In genomic region chr10:70703211-70703610, GRCm38 (mm10) we compare ENCODE assay signal across 27 mouse cellular contexts. TPM values are rescaled to one million over a fixed set of nuclear protein-coding genes. Genes with fewer than 3 reads are reported as not detected.
A peak's percentile ranks its signal among the peaks of the same experiment; 100 is the strongest.
DNase-seq lines count a peak whose midpoint lies in the region; ATAC-seq lines count a peak whose summit lies in the region.
"Had no signal": no experiment of that assay in that cellular context is flagged by ENCODE, and none has a peak within 500 bp of the region (broad histone marks: within the 10 kb centered on the region; RNA-seq: fewer than 3 reads in every experiment).

No protein-coding gene starts in this region.

- 55% methylated on average over 6 of the region's 6 CpGs for WGBS in heart, embryonic 11.5 days (ENCODE audit: insufficient replicate concordance)

- H3K4me2 ChIP-seq in heart, embryonic 11.5 days, result no peak overlapping the region
- H3K4me2 ChIP-seq: embryonic facial prominence, embryonic 13.5 days; embryonic facial prominence, embryonic 15.5 days; forebrain, embryonic 12.5 days had no signal

- H3K9me3 ChIP-seq in heart, embryonic 11.5 days (replicated peaks; ENCODE audit: control insufficient read depth, low read length), result no peaks in the 10 kb centered on the region
- H3K9me3 ChIP-seq: embryonic facial prominence, embryonic 15.5 days; forebrain, embryonic 10.5 days; forebrain, embryonic 12.5 days had no signal

- no peak overlapping the region for H3K9ac ChIP-seq in heart, embryonic 11.5 days (ENCODE audit: low read depth, low read length)
- H3K9ac ChIP-seq: embryonic facial prominence, embryonic 13.5 days; embryonic facial prominence, embryonic 15.5 days; forebrain, embryonic 12.5 days had no signal

- H3K27me3 ChIP-seq in heart, embryonic 11.5 days (ENCODE audit: control insufficient read depth, insufficient read depth, low read length), result no peaks in the 10 kb centered on the region
- H3K27me3 ChIP-seq: CH12.LX; embryonic facial prominence, embryonic 13.5 days; embryonic facial prominence, embryonic 15.5 days; forebrain, embryonic 12.5 days had no signal

- H3K36me3 ChIP-seq in heart, embryonic 11.5 days (ENCODE audit: control insufficient read depth, insufficient read depth, low read length), result no peaks in the 10 kb centered on the region
- H3K36me3 ChIP-seq: embryonic facial prominence, embryonic 13.5 days; embryonic facial prominence, embryonic 15.5 days; forebrain, embryonic 10.5 days; forebrain, embryonic 12.5 days; G1E had no signal

- no peak overlapping the region for H3K4me3 ChIP-seq in heart, embryonic 11.5 days (ENCODE audit: low read depth, low read length)
- H3K4me3 ChIP-seq: embryonic facial prominence, embryonic 13.5 days; embryonic facial prominence, embryonic 15.5 days; erythroblast, embryonic 14.5 days; forebrain, embryonic 10.5 days; forebrain, embryonic 12.5 days had no signal

- peak; percentile 62 for DNase-seq in heart, adult 11 months
- peak; percentile 11 for DNase-seq in 3134 (ENCODE audit: extremely low read depth, insufficient read length, low spot score)
- peak; percentile 50 for DNase-seq in 3T3-L1 (ENCODE audit: low read depth, low spot score)
- peak; percentile 16 for DNase-seq in NIH3T3 (ENCODE audit: low read depth)
- DNase-seq in retina, embryonic 14.5 days (ENCODE audit: low spot score), result no peak
- no peak for DNase-seq in cerebellum, postnatal 36 days
- no peak for DNase-seq in gastrocnemius, postnatal 10 days
- DNase-seq: adrenal gland, adult 2 months; adrenal gland, postnatal 10 days; adrenal gland, postnatal 25 days; B cell, adult 2 months; cerebellum, adult 11 months; cerebellum, adult 18-20 months; cerebellum, adult 8-10 months; cerebellum, adult 9-11 months; cerebellum, postnatal 14 days had no signal

- no peaks in the 10 kb centered on the region for H3K4me1 ChIP-seq in heart, embryonic 11.5 days (ENCODE audit: control insufficient read depth, insufficient read depth, low read length)
- H3K4me1 ChIP-seq: embryonic facial prominence, embryonic 13.5 days; embryonic facial prominence, embryonic 15.5 days; forebrain, embryonic 10.5 days; forebrain, embryonic 12.5 days had no signal

- no peak overlapping the region for H3K27ac ChIP-seq in heart, embryonic 11.5 days (ENCODE audit: low read depth, low read length)
- H3K27ac ChIP-seq: embryonic facial prominence, embryonic 13.5 days; embryonic facial prominence, embryonic 15.5 days; forebrain, embryonic 10.5 days; forebrain, embryonic 12.5 days had no signal

- no peak for ATAC-seq in heart, embryonic 11.5 days (replicated peaks; ENCODE audit: insufficient number of reproducible peaks, low FRiP score, low TSS enrichment)
- ATAC-seq: CD4-positive, CD25-positive, alpha-beta regulatory T cell, adult 4 months; forebrain, embryonic 14.5 days; forebrain, embryonic 16.5 days had no signal

RNA-seq across cellular contexts. Expression of gene Phyhipl, which starts 47.4 kb away (rescaled TPM):
- polyA plus RNA-seq in heart, embryonic 11.5 days (2014; fragmentation: Nextera tagmentation; extraction: Ambion mirVana), result 1.3 and 2.6 TPM in 2 replicates
- under 1 TPM; 0.31 to 0.65 TPM for total RNA-seq in gastrocnemius, postnatal 10 days (2021)
- total RNA-seq: CH12.LX had no signal
- polyA plus RNA-seq: CD4-positive, CD25-positive, alpha-beta regulatory T cell, adult 4 months; erythroblast, embryonic 14.5 days; G1E had no signal

Comparison
In these comparisons a context has a peak if more than half of its experiments do, and no peak if none do; other contexts are left out.
1. DNase-seq: peak in heart, adult 11 months (single experiment), 3134 (single experiment), 3T3-L1 (single experiment) and NIH3T3 (single experiment); none in retina, embryonic 14.5 days (single experiment), cerebellum, postnatal 36 days (0 of 2) and gastrocnemius, postnatal 10 days (single experiment).